Mouse (Mus musculus): Measurements from ENCODE around the gene Themis. TPM values are rescaled to one million over a fixed set of nuclear protein-coding genes. Genes with fewer than 3 reads are reported as not detected.

The Themis gene
- 0.09 TPM in 1 of 2 replicates, not detected in the other for polyA plus RNA-seq (2021; fragmentation: Nextera tagmentation)
- long read RNA-seq, experiment 1, result 0 reads
- long read RNA-seq, experiment 2, result 0 reads

GRCm38 (mm10) chr10:28668261-28668660 is at the start of gene Themis:
Gene Themis (plus strand): TSS chr10:28668360.

